Mouse (Mus musculus) ES-Bruce4 (cell line): ENCODE data around the gene A730061H03Rik. TPM values are rescaled to one million over a fixed set of nuclear protein-coding genes. Genes with fewer than 3 reads are reported as not detected.
A peak's percentile ranks its signal among the peaks of the same experiment; 100 is the strongest.

Source experiments
- H3K27ac ChIP-seq: 2 replicates; pipeline ENCODE4 v1.5.1; 2012; ENCODE audit warnings: low read length, inconsistent platforms; ENCODE audit not compliant: insufficient read depth
- H3K27me3 ChIP-seq: 2 replicates; pipeline ENCODE4 v1.6.1; 2012; ENCODE audit warnings: mild to moderate bottlenecking, low read length, inconsistent platforms; ENCODE audit not compliant: control insufficient read depth, poor library complexity, insufficient read depth, severe bottlenecking
- H3K36me3 ChIP-seq: 2 replicates; pipeline ENCODE4 v1.6.1; 2012; ENCODE audit warnings: inconsistent platforms, mild to moderate bottlenecking, low read length, moderate library complexity; ENCODE audit not compliant: control insufficient read depth, poor library complexity, insufficient read depth, severe bottlenecking
- H3K4me1 ChIP-seq: one replicate; pipeline ENCODE4 v1.8.1; 2011; ENCODE audit warnings: low read length; ENCODE audit not compliant: control insufficient read depth, insufficient read depth
- H3K4me3 ChIP-seq: 2 replicates; pipeline ENCODE4 v1.5.1; 2011; ENCODE audit warnings: low read depth, mild to moderate bottlenecking, low read length
- H3K9ac ChIP-seq: 2 replicates; pipeline ENCODE4 v1.6.1; 2012; ENCODE audit warnings: low read depth, mild to moderate bottlenecking, inconsistent platforms; ENCODE audit not compliant: poor library complexity, severe bottlenecking
- H3K9me3 ChIP-seq: replicated peaks from 2 replicates; pipeline ENCODE4 v1.6.1; 2012; ENCODE audit warnings: mild to moderate bottlenecking, low read length, inconsistent platforms; ENCODE audit not compliant: control insufficient read depth, poor library complexity, insufficient read depth, severe bottlenecking
- CTCF ChIP-seq: IDR thresholded peaks from one replicate; pipeline ENCODE4 v1.8.1; 2011; ENCODE audit warnings: low read depth, low read length
- EP300 ChIP-seq: IDR thresholded peaks from 2 replicates; pipeline ENCODE4 v1.6.1; 2011; ENCODE audit warnings: low read depth, low read length; ENCODE audit not compliant: insufficient read depth
- POLR2A ChIP-seq: IDR thresholded peaks from one replicate; pipeline ENCODE4 v1.8.1; 2011; ENCODE audit warnings: low read length; ENCODE audit not compliant: insufficient read depth
- polyA plus RNA-seq: library from polyadenylated mRNA; stranded (reverse); fragments of >200 nt; gene quantifications from 2 replicates; pipeline ENCODE4 v1.2.4, GENCODE M21; 2011; ENCODE audit warnings: low read depth; ENCODE audit not compliant: missing spikeins, insufficient read depth, insufficient read length

The A730061H03Rik gene
- polyA plus RNA-seq, 1 experiment: not detected

- Histone ChIP-seq H3K4me3 (peak within 1 kb of the TSS; percentile 65), H3K4me1 (peaks cover under 1% of the 10 kb centered on the region), H3K9me3 (no peaks in the 10 kb centered on the region), H3K36me3 (peaks cover 9% of the 10 kb centered on the region), H3K9ac (peak within 1 kb of the TSS; percentile 29), H3K27ac (peak within 1 kb of the TSS; percentile 65), H3K27me3 (no peaks in the 10 kb centered on the region)
- TF ChIP-seq POLR2A (peak; percentile 27), EP300 (no peak), CTCF (no peak)
Observed at GRCm38 (mm10) chr14:55584702-55585565, 24.7 kb upstream of the A730061H03Rik start, which contains the start of gene Emc9. Gene Emc9 (minus strand): TSS chr14:55585302.

DNA sequence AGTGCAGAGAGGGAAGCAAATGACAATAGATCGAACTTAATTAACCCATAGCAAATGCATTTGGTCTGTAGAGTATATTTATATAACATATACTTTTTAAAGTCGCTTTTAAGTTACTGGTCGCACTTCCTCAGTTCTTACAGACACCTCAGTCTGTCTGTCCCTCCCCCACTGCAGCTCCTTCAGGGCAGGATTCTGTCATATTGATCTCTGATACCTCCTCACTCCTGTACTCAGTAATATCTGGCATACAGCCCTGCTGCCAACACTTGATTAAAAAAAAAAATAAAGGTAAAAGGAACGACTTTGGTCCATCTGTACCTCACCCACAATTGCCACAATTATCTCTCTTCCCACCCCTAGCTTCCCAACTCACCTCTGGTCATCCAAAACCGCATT lies 24.1 kb upstream of the A730061H03Rik start:
- no peaks in the 10 kb centered on the region for H3K9me3 ChIP-seq
- peak overlapping the region; percentile 7; the same call in 1 of the 2 replicates for H3K9ac ChIP-seq
- TF ChIP-seq CTCF (no peak), EP300 (no peak), POLR2A (no peak)
- peaks cover 9% of the 10 kb centered on the region for H3K36me3 ChIP-seq
- no peaks in the 10 kb centered on the region for H3K27me3 ChIP-seq
- H3K4me3 ChIP-seq: peak overlapping the region; percentile 65
- peaks cover 3% of the 10 kb centered on the region for H3K4me1 ChIP-seq
- H3K27ac ChIP-seq: no peak overlapping the region

GRCm38 (mm10) chr14:55581981-55582681 lies 21.9 kb upstream of the A730061H03Rik start:
- Histone ChIP-seq H3K9ac (no peak overlapping the region), H3K9me3 (no peaks in the 10 kb centered on the region), H3K36me3 (peaks cover 9% of the 10 kb centered on the region), H3K4me1 (peaks cover 3% of the 10 kb centered on the region), H3K27me3 (no peaks in the 10 kb centered on the region), H3K27ac (no peak overlapping the region), H3K4me3 (no peak overlapping the region)
- no peak for TF ChIP-seq POLR2A
- no peak for TF ChIP-seq EP300
- TF ChIP-seq CTCF: peak; percentile 54

- Histone ChIP-seq H3K36me3 (peaks cover 9% of the 10 kb centered on the region), H3K27ac (no peak overlapping the region), H3K4me3 (no peak overlapping the region), H3K9ac (no peak overlapping the region), H3K4me1 (peaks cover 8% of the 10 kb centered on the region), H3K27me3 (no peaks in the 10 kb centered on the region), H3K9me3 (no peaks in the 10 kb centered on the region)
- TF ChIP-seq CTCF: no peak
- TF ChIP-seq EP300: no peak
- TF ChIP-seq POLR2A: no peak
Observed at GRCm38 (mm10) chr14:55580731-55581130, 20.5 kb upstream of the A730061H03Rik start.

DNA sequence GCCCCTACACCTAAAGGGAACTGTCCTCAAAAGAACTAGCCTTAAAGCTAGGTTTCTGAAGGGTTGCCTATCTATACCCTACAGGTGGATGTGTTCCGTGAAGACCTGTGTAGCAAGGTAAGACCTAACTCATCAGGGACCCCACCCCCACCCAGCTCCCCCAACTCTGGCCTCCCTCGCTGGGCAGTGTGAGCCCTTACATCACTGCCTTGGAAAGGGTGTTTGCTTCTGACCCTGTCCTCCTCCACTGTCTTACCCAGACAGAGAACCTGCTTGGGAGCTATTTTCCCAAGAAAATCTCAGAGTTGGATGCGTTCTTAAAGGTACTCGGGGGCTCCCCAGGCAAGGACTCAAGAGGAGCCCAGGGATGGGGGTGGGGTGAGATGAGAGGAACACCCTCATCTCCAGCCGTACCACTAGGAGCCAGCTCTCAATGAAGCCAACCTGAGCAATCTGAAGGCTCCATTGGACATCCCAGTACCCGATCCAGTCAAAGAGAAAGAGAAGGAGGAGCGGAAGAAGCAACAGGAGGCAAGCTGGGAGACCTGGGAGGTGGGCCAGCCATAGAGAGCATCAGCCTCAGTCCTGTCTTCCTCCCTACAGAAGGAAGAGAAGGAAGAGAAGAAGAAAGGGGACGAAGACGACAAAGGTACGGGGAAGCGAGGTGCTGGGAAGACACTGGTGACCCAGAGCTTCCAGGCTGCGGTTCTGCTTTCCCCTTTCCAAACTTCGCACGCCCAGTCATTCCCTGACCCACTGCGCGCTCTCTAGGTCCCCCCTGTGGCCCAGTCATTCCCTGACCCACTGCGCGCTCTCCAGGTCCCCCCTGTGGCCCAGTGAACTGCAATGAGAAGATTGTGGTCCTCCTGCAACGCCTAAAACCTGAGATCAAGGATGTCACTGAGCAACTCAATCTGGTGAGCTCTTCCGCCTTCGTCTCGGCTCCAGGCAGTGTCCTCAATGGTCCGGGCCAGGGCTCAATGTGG lies 19.6 kb upstream of the A730061H03Rik start:
- Histone ChIP-seq H3K27me3 (no peaks in the 10 kb centered on the region), H3K36me3 (peaks cover 9% of the 10 kb centered on the region), H3K27ac (no peak overlapping the region), H3K9ac (no peak overlapping the region), H3K4me1 (peaks cover 11% of the 10 kb centered on the region), H3K4me3 (no peak overlapping the region), H3K9me3 (no peaks in the 10 kb centered on the region)
- TF ChIP-seq CTCF: peak; percentile 64
- TF ChIP-seq EP300: no peak
